In the genomic region with DNA sequence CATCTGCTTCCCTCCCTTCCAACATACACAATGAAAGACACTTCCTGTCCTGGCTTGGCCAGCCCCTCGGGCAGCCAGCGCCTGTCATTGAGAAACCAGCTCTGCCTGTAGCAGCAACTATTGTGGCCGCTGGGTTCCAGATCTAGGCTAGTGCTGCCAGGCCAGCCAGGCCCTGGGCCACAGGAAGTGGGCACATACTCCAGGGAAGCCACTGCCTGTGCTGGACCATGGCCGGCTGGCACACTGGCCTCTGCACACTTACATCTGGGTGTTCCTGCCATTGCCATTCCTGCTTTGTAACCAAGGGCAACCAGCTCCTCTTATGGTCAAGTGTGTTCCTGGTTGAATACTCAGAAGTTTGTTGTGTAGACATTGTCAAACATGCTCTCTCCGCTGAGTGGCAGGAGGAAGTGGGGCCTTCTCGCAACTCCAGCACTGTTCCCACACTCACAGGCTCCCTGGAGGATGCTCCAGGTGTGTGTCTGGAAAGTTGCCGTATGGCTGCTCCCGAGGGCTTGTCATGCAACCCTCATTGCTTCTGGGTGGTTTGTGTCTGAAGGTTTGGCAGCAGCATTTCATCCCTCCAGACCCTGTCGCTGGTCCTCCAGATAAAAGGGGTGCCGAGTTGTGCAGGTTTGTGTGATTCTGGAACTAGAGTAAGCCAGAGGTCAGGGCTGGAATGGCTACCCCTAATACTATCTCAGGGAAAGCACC, we compare ENCODE assay signal across 10 mouse cellular contexts. TPM values are rescaled to one million over a fixed set of nuclear protein-coding genes. Genes with fewer than 3 reads are reported as not detected.
A peak's percentile ranks its signal among the peaks of the same experiment; 100 is the strongest.
DNase-seq lines count a peak whose midpoint lies in the region; ATAC-seq and TF ChIP-seq lines count a peak whose summit lies in the region.
"Had no signal": no experiment of that assay in that cellular context is flagged by ENCODE, and none has a peak within 500 bp of the region (broad histone marks: within the 10 kb centered on the region; RNA-seq: fewer than 3 reads in every experiment).

No protein-coding gene starts in this region.

- peaks cover 18% of the 10 kb centered on the region; the same call in 1 of the 2 replicates for H3K36me3 ChIP-seq in kidney, postnatal 0 days (ENCODE audit: insufficient read depth, low read length)
- peaks cover 25% of the 10 kb centered on the region for H3K36me3 ChIP-seq in embryonic facial prominence, embryonic 13.5 days

- H3K4me1 ChIP-seq in kidney, postnatal 0 days (replicated peaks; ENCODE audit: insufficient read depth, low read length), result 0 out of 2 replicates have a peak, but pooled peaks cover 17% of the 10 kb centered on the region
- H3K4me1 ChIP-seq in embryonic facial prominence, embryonic 13.5 days, result peaks cover 29% of the 10 kb centered on the region

- DNase-seq in adrenal gland, postnatal 25 days, result peak; percentile 40
- no peak for DNase-seq in adrenal gland, postnatal 4 days (ENCODE audit: low spot score in 2 of 2)
- DNase-seq in kidney, postnatal 0 days (ENCODE audit: low spot score), result no peak
- DNase-seq in kidney, postnatal 14 days, result no peak
- DNase-seq in left cerebral cortex, adult 9 months (ENCODE audit: low spot score in 2 of 2), result no peak
- DNase-seq in left cerebral cortex, adult 8-10 months (ENCODE audit: low spot score in 2 of 2), result no peak
- DNase-seq: gastrocnemius, adult 2 months; liver, embryonic 13.5 days had no signal

- no peak for ATAC-seq in kidney, postnatal 0 days (replicated peaks; ENCODE audit: low FRiP score, low read depth)
- no peak for ATAC-seq in embryonic facial prominence, embryonic 13.5 days (ENCODE audit: insufficient number of reproducible peaks, insufficient read depth, low FRiP score, low TSS enrichment, low read depth)
- 0 out of 2 replicates have a peak, but pooled peaks have one; percentile 30 for ATAC-seq in megakaryocyte, adult 5-6 weeks (ENCODE audit: poor library complexity, severe bottlenecking)

- peak overlapping the region; percentile 61 for H3K27ac ChIP-seq in kidney, postnatal 0 days
- H3K27ac ChIP-seq in embryonic facial prominence, embryonic 13.5 days, result peak overlapping the region; percentile 66; the same call in 1 of the 2 replicates
- H3K27ac ChIP-seq: gastrocnemius, adult 2 months; liver, embryonic 13.5 days had no signal

- H3K9ac ChIP-seq in kidney, postnatal 0 days (ENCODE audit: low read depth, low read length), result no peak overlapping the region
- H3K9ac ChIP-seq in embryonic facial prominence, embryonic 13.5 days, result 0 out of 2 replicates have a peak overlapping the region, but pooled peaks have one; percentile 27
- H3K9ac ChIP-seq: liver, embryonic 13.5 days had no signal

- no peaks in the 10 kb centered on the region for H3K9me3 ChIP-seq in kidney, postnatal 0 days (replicated peaks; ENCODE audit: low read length)
- no peaks in the 10 kb centered on the region for H3K9me3 ChIP-seq in embryonic facial prominence, embryonic 13.5 days
- H3K9me3 ChIP-seq: liver, embryonic 13.5 days had no signal

- 63% methylated on average over 10 of the region's 10 CpGs for WGBS in kidney, postnatal 0 days
- 58% methylated on average over 10 of the region's 10 CpGs for WGBS in embryonic facial prominence, embryonic 13.5 days

- no peak overlapping the region for H3K4me3 ChIP-seq in kidney, postnatal 0 days (replicated peaks; ENCODE audit: low read depth, low read length)
- no peak overlapping the region for H3K4me3 ChIP-seq in embryonic facial prominence, embryonic 13.5 days
- H3K4me3 ChIP-seq: gastrocnemius, adult 2 months; liver, embryonic 13.5 days had no signal

- peaks cover 10% of the 10 kb centered on the region; the same call in 1 of the 2 replicates for H3K27me3 ChIP-seq in kidney, postnatal 0 days (ENCODE audit: insufficient read depth, low read length)
- peaks cover 24% of the 10 kb centered on the region for H3K27me3 ChIP-seq in embryonic facial prominence, embryonic 13.5 days

- TF ChIP-seq CTCF in kidney, postnatal 0 days (IDR thresholded peaks at IDR 0.05; ENCODE audit: low read depth), result no peak

- no peak overlapping the region for H3K4me2 ChIP-seq in kidney, postnatal 0 days (ENCODE audit: low read length)
- H3K4me2 ChIP-seq in embryonic facial prominence, embryonic 13.5 days, result no peak overlapping the region
- H3K4me2 ChIP-seq: liver, embryonic 13.5 days had no signal

RNA-seq across cellular contexts. Expression of a gene that starts 4.0 kb away (rescaled TPM):
- total RNA-seq in adrenal gland, postnatal 25 days (2021), result 97.3 and 130 TPM in 2 replicates
- total RNA-seq in adrenal gland, postnatal 4 days (2021), result 10 to 100 TPM; 83.5 to 96.1 TPM
- 28.5 and 30.6 TPM in 2 replicates for polyA plus RNA-seq in kidney, postnatal 0 days (2015; fragmentation: Nextera tagmentation; extraction: Ambion mirVana)
- polyA plus RNA-seq in embryonic facial prominence, embryonic 13.5 days (2015; fragmentation: Nextera tagmentation; extraction: Ambion mirVana), result 15.7 and 17.0 TPM in 2 replicates
- 0.31 and 0.87 TPM in 2 replicates for total RNA-seq in megakaryocyte, adult 5-6 weeks (2015)
- total RNA-seq in megakaryocyte, adult 5-6 weeks (2017), result 0.88 and 0.98 TPM in 2 replicates
- total RNA-seq in left cerebral cortex, adult 8-10 months (2022), result 100 to 1,000 TPM; 338 to 399 (median 364) TPM

Comparison
In these comparisons a context has a peak if more than half of its experiments do, and no peak if none do; other contexts are left out.
1. RNA of a gene that starts 4.0 kb away (total RNA-seq): 338 to 399 TPM in left cerebral cortex, adult 8-10 months, 97.3 to 130 TPM in adrenal gland, postnatal 25 days and 83.5 to 96.1 TPM in adrenal gland, postnatal 4 days; 0.31 to 0.98 TPM in megakaryocyte, adult 5-6 weeks; every median in the first group is over 10 times any median in the second.